Mouse (Mus musculus) heart, postnatal 0 days (tissue): ENCODE results near the gene Klhdc7b.
A peak's percentile ranks its signal among the peaks of the same experiment; 100 is the strongest.

Source experiments
- CTCF ChIP-seq: IDR thresholded peaks from 2 replicates; pipeline ENCODE4 v1.5.1; 2016; ENCODE audit warnings: antibody characterized with exemption, control low read depth, low read depth
- EP300 ChIP-seq: IDR thresholded peaks from 2 replicates; pipeline ENCODE4 v1.6.1; 2016; ENCODE audit warnings: antibody characterized with exemption, low read depth

DNA sequence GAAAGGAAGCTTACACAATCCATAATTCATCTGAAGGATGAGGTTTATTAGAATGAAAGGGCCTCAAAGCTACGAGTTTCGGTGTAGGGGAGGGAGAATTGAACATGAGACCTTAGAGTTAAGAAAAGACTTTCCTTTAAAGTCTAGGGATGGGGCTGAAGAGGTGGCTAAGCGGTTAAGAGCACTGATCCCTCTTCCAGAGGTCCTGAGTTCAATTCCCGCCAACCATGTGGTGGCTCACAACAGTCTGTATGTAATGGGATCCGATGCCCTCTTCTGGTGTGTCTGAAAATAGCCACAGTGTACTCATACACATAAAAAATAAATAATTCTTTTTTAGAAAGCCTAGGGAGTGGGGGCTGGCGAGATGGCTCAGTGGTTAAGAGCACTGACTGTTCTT lies 45.6 kb downstream of the Klhdc7b start:
- TF ChIP-seq CTCF (peak; percentile 10; the same call in 1 of the 2 replicates), EP300 (no peak)
